Mouse (Mus musculus) testis, postnatal 10 days (tissue): Measurements from ENCODE around the gene Il22.
"Not testable (repeated sequence)": the region's sequence is repeated elsewhere in the genome, so short reads cannot be mapped to it uniquely, and the experiment has no call there.

Experiments
- DNase-seq: peaks from one replicate; pipeline ENCODE4 v3.0.0; 2021; ENCODE audit warnings: low spot score

Il22 gene

GRCm38 (mm10) chr10:118204642-118205041 is at the start of gene Il22:
Gene Il22, plus strand, starts transcription at chr10:118204942.
- DNase-seq = no peak

GRCm38 (mm10) chr10:118155932-118156331 is 48.8 kb upstream of the Il22 start:
- DNase-seq = no peak

GRCm38 (mm10) chr10:118161131-118161530 is 43.6 kb upstream of the Il22 start:
- no peak for DNase-seq

- no peak for DNase-seq
These were observed 35.5 kb upstream of the Il22 start for GRCm38 (mm10) chr10:118169212-118169611.

GRCm38 (mm10) chr10:118172416-118172815 is 32.3 kb upstream of the Il22 start:
- no peak for DNase-seq

GRCm38 (mm10) chr10:118172876-118173275 is 31.9 kb upstream of the Il22 start:
- DNase-seq = no peak

- not testable (repeated sequence) for DNase-seq
These were observed 29.2 kb upstream of the Il22 start for GRCm38 (mm10) chr10:118175542-118175941.

GRCm38 (mm10) chr10:118178735-118179151 is 26.0 kb upstream of the Il22 start:
- DNase-seq = no peak

- DNase-seq = no peak
These were observed 25.5 kb upstream of the Il22 start for GRCm38 (mm10) chr10:118179265-118179664.

- DNase-seq = not testable (repeated sequence)
These were observed 9.6 kb upstream of the Il22 start for GRCm38 (mm10) chr10:118195150-118195549.

- not testable (repeated sequence) for DNase-seq
These were observed 11.1 kb downstream of the Il22 start for GRCm38 (mm10) chr10:118215719-118216393.

GRCm38 (mm10) chr10:118227629-118228028 is 22.9 kb downstream of the Il22 start:
- DNase-seq = not testable (repeated sequence)

- not testable (repeated sequence) for DNase-seq
These were observed 27.9 kb downstream of the Il22 start for GRCm38 (mm10) chr10:118232607-118233006.

- not testable (repeated sequence) for DNase-seq
These were observed 35.9 kb downstream of the Il22 start, which contains the start of gene Gm32717 for GRCm38 (mm10) chr10:118240680-118241079. Gene Gm32717, minus strand, starts transcription at chr10:118240780.

- peak; percentile 42 for DNase-seq
These were observed 44.4 kb downstream of the Il22 start for GRCm38 (mm10) chr10:118249006-118249595.

GRCm38 (mm10) chr10:118250852-118251295 is 46.1 kb downstream of the Il22 start:
- DNase-seq = peak; percentile 64

- DNase-seq = not testable (repeated sequence)
These were observed 53.6 kb downstream of the Il22 start, which contains the start of gene Gm32802 for GRCm38 (mm10) chr10:118258388-118258787. Gene Gm32802, plus strand, starts transcription at chr10:118258688.
